Mouse (Mus musculus) midbrain, embryonic 10.5 days (tissue): ENCODE measurements around the gene Gins3. TPM values are rescaled to one million over a fixed set of nuclear protein-coding genes. Genes with fewer than 3 reads are reported as not detected.

Experiments used
- DNase-seq: peaks from one replicate; pipeline ENCODE4 v3.0.0-alpha.2; 2017; ENCODE audit warnings: low spot score
- H3K27ac ChIP-seq: fragments of 300-500 bp; sonication (generic); replicated peaks from 2 replicates; pipeline ENCODE4 v1.5.1; 2016; ENCODE audit warnings: mild to moderate bottlenecking
- H3K27me3 ChIP-seq: fragments of 300-500 bp; sonication (generic); 2 replicates; pipeline ENCODE4 v1.6.1; 2016; ENCODE audit warnings: low read depth, mild to moderate bottlenecking; ENCODE audit not compliant: poor library complexity, severe bottlenecking
- H3K36me3 ChIP-seq: fragments of 300-500 bp; sonication (generic); 2 replicates; pipeline ENCODE4 v1.6.1; 2016; ENCODE audit warnings: mild to moderate bottlenecking, moderate library complexity
- H3K4me1 ChIP-seq: fragments of 300-500 bp; sonication (generic); 2 replicates; pipeline ENCODE4 v1.6.1; 2016
- H3K4me3 ChIP-seq: fragments of 300-500 bp; sonication (generic); 2 replicates; pipeline ENCODE4 v1.5.1; 2016; ENCODE audit warnings: mild to moderate bottlenecking, moderate library complexity
- H3K9me3 ChIP-seq: fragments of 300-500 bp; sonication (generic); replicated peaks from 2 replicates; pipeline ENCODE4 v1.6.1; 2016; ENCODE audit warnings: mild to moderate bottlenecking
- WGBS: fragments of 180-500 bp; shearing (Covaris S2); methylation state at CpG from one replicate; pipeline ENCODE4 v1.1.7; 2016; 5-methylcytosine and 5-hydroxymethylcytosine counted together
- polyA plus RNA-seq: library from polyadenylated mRNA; unstranded; fragments of >200 nt; fragmentation: Nextera tagmentation; extraction: Ambion mirVana; gene quantifications from 2 replicates; pipeline ENCODE4 v1.2.1, GENCODE M21; 2016

The Gins3 gene
- polyA plus RNA-seq, 1 experiment from 2014 or later = 31.2 TPM

GRCm38 (mm10) chr8:95607210-95607609, 26.0 kb upstream of the Gins3 start:
- no peak for DNase-seq
- Histone ChIP-seq H3K27me3 (no peaks in the 10 kb centered on the region), H3K9me3 (no peaks in the 10 kb centered on the region), H3K4me3 (no peak overlapping the region), H3K4me1 (peaks cover 4% of the 10 kb centered on the region), H3K27ac (no peak overlapping the region), H3K36me3 (no peaks in the 10 kb centered on the region)
- WGBS = 69% methylated on average over 9 of the region's 9 CpGs

DNA sequence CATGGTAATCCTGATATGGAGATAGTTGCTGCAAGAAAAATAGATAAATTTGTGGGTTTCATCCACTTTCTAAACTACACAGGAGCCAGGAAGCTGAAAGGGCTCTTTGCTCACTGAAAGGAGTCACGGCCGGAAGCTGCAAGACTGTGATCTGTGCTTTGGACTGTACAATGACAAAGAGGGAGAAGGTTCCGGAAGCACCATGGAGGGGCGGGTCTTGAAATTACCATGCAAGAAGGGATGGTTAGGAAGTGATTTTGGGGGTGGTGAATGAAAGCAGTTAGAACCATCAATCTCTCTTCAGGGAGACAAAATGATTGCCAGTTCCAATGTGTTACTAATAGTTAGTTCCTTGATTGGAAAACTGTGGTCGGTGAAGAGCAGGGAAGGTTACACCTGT, 23.8 kb upstream of the Gins3 start:
- no peaks in the 10 kb centered on the region for H3K9me3 ChIP-seq
- H3K4me1 ChIP-seq = peaks cover 8% of the 10 kb centered on the region
- no peak overlapping the region for H3K4me3 ChIP-seq
- no peaks in the 10 kb centered on the region for H3K36me3 ChIP-seq
- no peaks in the 10 kb centered on the region for H3K27me3 ChIP-seq
- no peak for DNase-seq
- 90% methylated on average over 5 of the region's 5 CpGs for WGBS
- no peak overlapping the region for H3K27ac ChIP-seq

DNA sequence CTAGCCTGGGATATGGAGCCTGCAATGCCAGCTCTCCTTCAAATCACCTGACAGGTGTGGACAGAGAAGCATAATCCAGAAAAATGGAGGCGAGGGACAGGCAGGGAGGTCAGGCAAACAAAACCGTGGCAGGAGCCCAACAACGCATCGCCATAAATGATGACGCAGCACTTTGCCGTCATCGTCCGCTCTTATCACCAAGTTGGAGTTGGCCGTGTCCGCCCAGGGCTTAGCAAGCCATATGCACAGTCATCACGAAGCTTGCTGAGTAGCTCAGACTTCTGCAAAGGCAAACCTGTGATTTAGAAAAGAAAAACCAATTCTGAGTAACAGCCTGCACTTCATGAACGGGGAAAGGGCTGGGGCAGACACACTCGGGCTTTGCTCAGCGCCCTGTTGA, 22.5 kb upstream of the Gins3 start:
- no peak for DNase-seq
- Histone ChIP-seq H3K36me3 (no peaks in the 10 kb centered on the region), H3K4me3 (no peak overlapping the region), H3K27ac (no peak overlapping the region), H3K4me1 (peaks cover 8% of the 10 kb centered on the region), H3K27me3 (no peaks in the 10 kb centered on the region), H3K9me3 (no peaks in the 10 kb centered on the region)
- 91% methylated on average over 14 of the region's 14 CpGs for WGBS

- Histone ChIP-seq H3K27ac (no peak overlapping the region), H3K27me3 (no peaks in the 10 kb centered on the region), H3K9me3 (no peaks in the 10 kb centered on the region), H3K4me1 (peaks cover 8% of the 10 kb centered on the region), H3K36me3 (no peaks in the 10 kb centered on the region), H3K4me3 (no peak overlapping the region)
- DNase-seq = no peak
- WGBS = 63% methylated on average over 5 of the region's 5 CpGs
Observed at GRCm38 (mm10) chr8:95611769-95612168, 21.5 kb upstream of the Gins3 start.

- H3K27ac ChIP-seq = no peak overlapping the region
- no peaks in the 10 kb centered on the region for H3K36me3 ChIP-seq
- H3K9me3 ChIP-seq = no peaks in the 10 kb centered on the region
- H3K27me3 ChIP-seq = no peaks in the 10 kb centered on the region
- H3K4me1 ChIP-seq = peaks cover 8% of the 10 kb centered on the region
- H3K4me3 ChIP-seq = no peak overlapping the region
- no peak for DNase-seq
- WGBS = 90% methylated on average over 7 of the region's 7 CpGs
Observed at GRCm38 (mm10) chr8:95616383-95616782, 16.9 kb upstream of the Gins3 start.

DNA sequence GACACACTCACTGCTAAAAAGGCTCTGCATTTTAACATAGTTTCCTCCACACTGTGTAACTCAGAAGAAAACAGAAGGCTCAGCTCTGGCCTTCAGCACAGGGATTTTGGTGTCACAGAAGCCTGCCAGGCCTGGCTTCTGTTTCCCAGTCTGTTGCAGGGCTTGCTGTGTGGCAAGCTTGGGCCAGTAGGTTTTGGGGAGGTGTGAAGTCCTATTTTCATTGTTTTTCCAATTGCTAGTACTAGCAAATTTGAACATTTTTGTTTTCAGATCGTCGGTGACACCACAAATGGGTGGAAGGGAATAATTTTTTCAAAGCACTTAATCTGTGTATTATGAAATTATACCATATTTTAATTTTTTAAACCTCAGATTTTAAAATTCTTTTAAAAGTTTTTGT, 13.2 kb upstream of the Gins3 start:
- Histone ChIP-seq H3K27ac (no peak overlapping the region), H3K27me3 (no peaks in the 10 kb centered on the region), H3K4me3 (no peak overlapping the region), H3K4me1 (no peaks in the 10 kb centered on the region), H3K36me3 (no peaks in the 10 kb centered on the region), H3K9me3 (no peaks in the 10 kb centered on the region)
- DNase-seq = no peak
- WGBS = 88% methylated on average over 2 of the region's 2 CpGs

DNA sequence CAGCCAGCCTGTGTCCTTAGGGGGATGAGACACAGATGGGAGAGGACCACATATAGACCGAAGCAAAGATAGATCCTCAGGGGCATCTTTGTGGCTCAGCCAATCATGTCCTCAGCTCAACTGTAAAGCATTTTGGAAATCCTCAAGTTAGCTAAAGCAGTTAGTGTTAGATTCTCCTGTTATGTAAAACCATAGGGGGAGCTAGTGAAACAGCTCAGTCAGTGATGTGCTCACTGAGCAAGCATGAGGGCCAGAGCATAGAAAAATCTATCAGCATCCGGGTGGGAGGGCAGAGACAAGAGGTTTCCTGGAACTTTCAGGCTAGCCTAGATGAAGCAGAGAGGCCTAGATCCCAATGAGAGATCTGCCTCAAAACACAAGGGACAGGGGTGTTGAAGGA, 8.4 kb upstream of the Gins3 start:
- 89% methylated on average over 2 of the region's 2 CpGs for WGBS
- DNase-seq = no peak
- Histone ChIP-seq H3K36me3 (no peaks in the 10 kb centered on the region), H3K27me3 (peaks cover 10% of the 10 kb centered on the region; the same call in 1 of the 2 replicates), H3K4me3 (no peak overlapping the region), H3K27ac (no peak overlapping the region), H3K4me1 (no peaks in the 10 kb centered on the region), H3K9me3 (no peaks in the 10 kb centered on the region)

DNA sequence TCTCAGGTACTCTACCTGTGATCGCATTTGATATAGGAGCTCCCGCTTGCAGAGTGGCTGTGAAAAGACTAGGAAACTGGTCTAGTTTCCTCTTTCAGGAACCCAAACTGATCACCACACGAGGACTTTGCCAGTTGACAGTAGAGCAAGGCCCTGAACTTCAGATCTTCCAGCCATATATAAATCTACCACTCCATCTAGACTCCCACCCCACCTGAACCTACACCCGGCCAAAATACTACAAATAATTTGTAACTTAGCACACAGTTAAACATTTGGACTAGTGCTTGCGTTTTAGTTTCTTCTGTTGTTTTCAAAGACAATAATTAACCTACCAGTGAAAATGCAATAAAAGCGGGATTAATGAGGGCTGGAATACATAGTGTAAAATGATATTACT, 413 bp upstream of the Gins3 start:
- H3K4me1 ChIP-seq = peaks cover 11% of the 10 kb centered on the region
- peak overlapping the region; percentile 94 for H3K4me3 ChIP-seq
- DNase-seq = peak; percentile 12
- H3K27ac ChIP-seq = 0 out of 2 replicates have a peak overlapping the region, but pooled peaks have one; percentile 46
- H3K27me3 ChIP-seq = peaks cover 19% of the 10 kb centered on the region
- no peaks in the 10 kb centered on the region for H3K9me3 ChIP-seq
- H3K36me3 ChIP-seq = peaks cover 5% of the 10 kb centered on the region; the same call in 1 of the 2 replicates
- WGBS = 79% methylated on average over 6 of the region's 6 CpGs

DNA sequence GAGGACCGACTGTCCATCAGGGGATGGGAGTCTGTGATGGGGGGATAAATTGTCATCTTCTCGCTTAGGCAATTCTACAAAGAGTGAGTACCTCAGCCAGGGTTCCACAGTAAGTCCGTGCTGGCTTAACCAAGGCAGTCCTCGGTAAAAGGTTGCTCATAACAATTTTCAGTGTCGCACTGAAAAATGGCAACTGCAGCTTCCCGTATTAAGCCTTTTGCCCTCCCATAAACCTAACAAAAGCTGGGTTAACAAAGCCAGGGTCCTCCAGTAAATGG, 749 bp downstream of the Gins3 start:
- Histone ChIP-seq H3K4me1 (peaks cover 11% of the 10 kb centered on the region), H3K9me3 (no peaks in the 10 kb centered on the region), H3K27ac (peak overlapping the region; percentile 87), H3K36me3 (peaks cover 15% of the 10 kb centered on the region), H3K4me3 (peak overlapping the region; percentile 94), H3K27me3 (peaks cover 12% of the 10 kb centered on the region)
- 6% methylated on average over 6 of the region's 6 CpGs for WGBS
- no peak for DNase-seq

GRCm38 (mm10) chr8:95644942-95645341, 11.7 kb downstream of the Gins3 start:
- no peaks in the 10 kb centered on the region for H3K27me3 ChIP-seq
- no peak overlapping the region for H3K4me3 ChIP-seq
- H3K9me3 ChIP-seq = no peaks in the 10 kb centered on the region
- peaks cover 53% of the 10 kb centered on the region for H3K36me3 ChIP-seq
- no peak overlapping the region for H3K27ac ChIP-seq
- H3K4me1 ChIP-seq = no peaks in the 10 kb centered on the region
- no peak for DNase-seq
- WGBS = 91% methylated on average over 2 of the region's 2 CpGs

GRCm38 (mm10) chr8:95648251-95648650, 15.0 kb downstream of the Gins3 start:
- Histone ChIP-seq H3K4me1 (peaks cover 14% of the 10 kb centered on the region), H3K27me3 (no peaks in the 10 kb centered on the region), H3K36me3 (peaks cover 22% of the 10 kb centered on the region), H3K4me3 (no peak overlapping the region), H3K27ac (no peak overlapping the region), H3K9me3 (no peaks in the 10 kb centered on the region)
- WGBS = 88% methylated on average over 3 of the region's 3 CpGs
- DNase-seq = no peak

GRCm38 (mm10) chr8:95653351-95653750, 20.1 kb downstream of the Gins3 start:
- WGBS = 82% methylated on average over 5 of the region's 5 CpGs
- H3K4me1 ChIP-seq = peaks cover 21% of the 10 kb centered on the region
- no peak overlapping the region for H3K4me3 ChIP-seq
- no peak overlapping the region for H3K27ac ChIP-seq
- no peak for DNase-seq
- no peaks in the 10 kb centered on the region for H3K9me3 ChIP-seq
- H3K36me3 ChIP-seq = no peaks in the 10 kb centered on the region
- H3K27me3 ChIP-seq = no peaks in the 10 kb centered on the region

DNA sequence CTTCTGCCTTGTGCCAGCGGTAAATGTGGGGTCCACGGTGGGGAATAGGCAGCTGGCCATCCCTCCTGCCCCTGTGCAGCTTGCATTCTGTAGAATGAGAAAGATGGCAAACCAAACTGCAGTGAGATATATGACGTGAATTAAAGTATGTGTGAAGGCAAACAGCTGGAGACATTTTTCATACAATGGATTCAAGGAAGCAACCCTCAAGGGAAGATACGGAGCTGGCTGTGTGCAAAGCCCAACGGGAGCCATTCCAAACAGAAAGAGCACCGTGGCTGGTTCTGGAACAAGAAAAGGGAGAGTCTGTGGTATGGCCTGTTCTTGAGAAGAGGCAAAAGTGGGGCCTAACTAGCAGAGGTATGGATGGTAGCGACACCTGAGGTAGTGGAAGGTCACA, 22.6 kb downstream of the Gins3 start:
- no peak overlapping the region for H3K4me3 ChIP-seq
- WGBS = 90% methylated on average over 7 of the region's 7 CpGs
- H3K9me3 ChIP-seq = no peaks in the 10 kb centered on the region
- DNase-seq = no peak
- peaks cover 16% of the 10 kb centered on the region for H3K4me1 ChIP-seq
- no peaks in the 10 kb centered on the region for H3K36me3 ChIP-seq
- H3K27me3 ChIP-seq = no peaks in the 10 kb centered on the region
- H3K27ac ChIP-seq = no peak overlapping the region

GRCm38 (mm10) chr8:95656316-95657002, 23.2 kb downstream of the Gins3 start:
- H3K4me3 ChIP-seq = no peak overlapping the region
- WGBS = 69% methylated on average over 5 of the region's 5 CpGs
- no peaks in the 10 kb centered on the region for H3K27me3 ChIP-seq
- peaks cover 12% of the 10 kb centered on the region for H3K4me1 ChIP-seq
- no peaks in the 10 kb centered on the region for H3K9me3 ChIP-seq
- no peak overlapping the region for H3K27ac ChIP-seq
- no peaks in the 10 kb centered on the region for H3K36me3 ChIP-seq
- DNase-seq = no peak
